Mouse (Mus musculus) intestine, postnatal 0 days (tissue): ENCODE data around the gene Eng. TPM values are rescaled to one million over a fixed set of nuclear protein-coding genes. Genes with fewer than 3 reads are reported as not detected.

Source experiments
- ATAC-seq: fragments of 200-750 bp; cut with Nextera tagmentation; 2 replicates; pipeline ENCODE4 v1.8.0; 2017; ENCODE audit warnings: mild to moderate bottlenecking, moderate TSS enrichment, moderate library complexity
- H3K27ac ChIP-seq: fragments of 300-500 bp; sonication (generic); 2 replicates; pipeline ENCODE4 v1.5.1; 2014; ENCODE audit warnings: mild to moderate bottlenecking, low read depth, low read length, moderate library complexity
- H3K27me3 ChIP-seq: fragments of 300-500 bp; sonication (generic); replicated peaks from 2 replicates; pipeline ENCODE4 v1.6.1; 2014; ENCODE audit warnings: low read length, mixed read lengths; ENCODE audit not compliant: control insufficient read depth, insufficient read depth
- H3K36me3 ChIP-seq: fragments of 300-500 bp; sonication (generic); 2 replicates; pipeline ENCODE4 v1.6.1; 2014; ENCODE audit warnings: mild to moderate bottlenecking, moderate library complexity; ENCODE audit not compliant: control insufficient read depth, insufficient read depth
- H3K4me1 ChIP-seq: fragments of 300-500 bp; sonication (generic); replicated peaks from 2 replicates; pipeline ENCODE4 v1.6.1; 2014; ENCODE audit warnings: antibody characterized with exemption, low read length, mixed read lengths; ENCODE audit not compliant: control insufficient read depth, insufficient read depth
- H3K4me2 ChIP-seq: fragments of 300-500 bp; sonication (generic); replicated peaks from 2 replicates; pipeline ENCODE4 v1.6.1; 2014; ENCODE audit warnings: low read depth, mild to moderate bottlenecking, moderate library complexity
- H3K4me3 ChIP-seq: fragments of 300-500 bp; sonication (generic); 2 replicates; pipeline ENCODE4 v1.5.1; 2014; ENCODE audit warnings: low read depth, low read length
- H3K9ac ChIP-seq: fragments of 300-500 bp; sonication (generic); 2 replicates; pipeline ENCODE4 v1.6.1; 2014; ENCODE audit warnings: mild to moderate bottlenecking, low read depth, low read length
- H3K9me3 ChIP-seq: fragments of 300-500 bp; sonication (generic); 2 replicates; pipeline ENCODE4 v1.6.1; 2016; ENCODE audit warnings: mixed run types; ENCODE audit not compliant: control insufficient read depth
- CTCF ChIP-seq: sonication (generic); IDR thresholded peaks from 2 replicates; pipeline ENCODE4 v1.5.1; 2016; ENCODE audit warnings: low read depth, mild to moderate bottlenecking, control low read depth, antibody characterized with exemption, moderate library complexity
- WGBS: fragments of 180-500 bp; shearing (Covaris S2); extraction: QIAGEN DNeasy Blood & Tissue Kit; methylation state at CpG from one replicate; pipeline ENCODE4 v1.1.7; 2014; 5-methylcytosine and 5-hydroxymethylcytosine counted together
- polyA plus RNA-seq: library from polyadenylated mRNA; unstranded; fragments of >200 nt; fragmentation: Nextera tagmentation; extraction: Ambion mirVana; gene quantifications from 2 replicates; pipeline ENCODE4 v1.2.1, GENCODE M21; 2015

Eng gene
- polyA plus RNA-seq, 1 experiment from 2014 or later, result 32.2 TPM

GRCm38 (mm10) chr2:32710425-32710824 is 64.0 kb downstream of the Eng start:
- TF ChIP-seq CTCF, result no peak
- WGBS, result 74% methylated on average over 5 of the region's 5 CpGs
- Histone ChIP-seq H3K9ac (no peak overlapping the region), H3K36me3 (peaks cover 51% of the 10 kb centered on the region), H3K4me1 (peaks cover 13% of the 10 kb centered on the region; the same call in 1 of the 2 replicates), H3K27ac (no peak overlapping the region), H3K27me3 (no peaks in the 10 kb centered on the region), H3K9me3 (no peaks in the 10 kb centered on the region), H3K4me2 (no peak overlapping the region), H3K4me3 (no peak overlapping the region)
- no peak for ATAC-seq

- Histone ChIP-seq H3K36me3 (peaks cover 40% of the 10 kb centered on the region), H3K27me3 (no peaks in the 10 kb centered on the region), H3K4me1 (peaks cover 13% of the 10 kb centered on the region; the same call in 1 of the 2 replicates), H3K9ac (peak overlapping the region; percentile 85), H3K27ac (peak overlapping the region; percentile 80), H3K4me3 (peak overlapping the region; percentile 89), H3K4me2 (peak overlapping the region; percentile 74), H3K9me3 (no peaks in the 10 kb centered on the region)
- ATAC-seq, result no peak
- WGBS, result 21% methylated on average over 9 of the region's 9 CpGs
- TF ChIP-seq CTCF, result peak; percentile 41; the same call in 1 of the 2 replicates
Observed at GRCm38 (mm10) chr2:32711301-32712056, 65.1 kb downstream of the Eng start.

GRCm38 (mm10) chr2:32712108-32712551 is 65.7 kb downstream of the Eng start:
- ATAC-seq, result peak; percentile 55
- WGBS, result 1% methylated on average over 39 of the region's 41 CpGs
- Histone ChIP-seq H3K4me1 (peaks cover 13% of the 10 kb centered on the region; the same call in 1 of the 2 replicates), H3K27ac (peak overlapping the region; percentile 80), H3K4me2 (peak overlapping the region; percentile 74), H3K9me3 (no peaks in the 10 kb centered on the region), H3K36me3 (peaks cover 34% of the 10 kb centered on the region), H3K27me3 (no peaks in the 10 kb centered on the region), H3K9ac (peak overlapping the region; percentile 85), H3K4me3 (peak overlapping the region; percentile 89)
- peak; percentile 36; the same call in 1 of the 2 replicates for TF ChIP-seq CTCF

- no peaks in the 10 kb centered on the region for H3K9me3 ChIP-seq
- H3K4me1 ChIP-seq, result peaks cover 13% of the 10 kb centered on the region; the same call in 1 of the 2 replicates
- TF ChIP-seq CTCF, result no peak
- peak overlapping the region; percentile 85 for H3K9ac ChIP-seq
- peak overlapping the region; percentile 74 for H3K4me2 ChIP-seq
- H3K27me3 ChIP-seq, result no peaks in the 10 kb centered on the region
- peak overlapping the region; percentile 80 for H3K27ac ChIP-seq
- H3K4me3 ChIP-seq, result peak overlapping the region; percentile 89
- ATAC-seq, result peak; percentile 88
- under 1% methylated on average over 44 of the region's 44 CpGs for WGBS
- peaks cover 30% of the 10 kb centered on the region for H3K36me3 ChIP-seq
Observed at GRCm38 (mm10) chr2:32712586-32712933, 66.2 kb downstream of the Eng start.

GRCm38 (mm10) chr2:32712934-32713817 is 66.8 kb downstream of the Eng start, which contains the start of gene Cdk9:
Gene Cdk9 (minus strand): TSS chr2:32713076.
- H3K4me2 ChIP-seq, result peak within 1 kb of the TSS; percentile 74
- TF ChIP-seq CTCF, result peak; percentile 100
- H3K9me3 ChIP-seq, result no peaks in the 10 kb centered on the region
- peak; percentile 83 for ATAC-seq
- peak within 1 kb of the TSS; percentile 80 for H3K27ac ChIP-seq
- no peaks in the 10 kb centered on the region for H3K27me3 ChIP-seq
- peaks cover 13% of the 10 kb centered on the region; the same call in 1 of the 2 replicates for H3K4me1 ChIP-seq
- under 1% methylated on average over 50 of the region's 79 CpGs for WGBS
- peaks cover 24% of the 10 kb centered on the region for H3K36me3 ChIP-seq
- peak within 1 kb of the TSS; percentile 89 for H3K4me3 ChIP-seq
- H3K9ac ChIP-seq, result peak within 1 kb of the TSS; percentile 85
